Mouse (Mus musculus) heart, adult 2 months (tissue): Measurements from ENCODE around the gene Gm49358. TPM values are rescaled to one million over a fixed set of nuclear protein-coding genes. Genes with fewer than 3 reads are reported as not detected.

Experiments used
- DNase-seq, 2 experiments: peaks; one replicate each; pipeline ENCODE4 v3.0.0; 2021
- H3K27ac ChIP-seq: fragments of 200-600 bp; 2 replicates; pipeline ENCODE4 v1.8.1; 2022
- H3K27me3 ChIP-seq: fragments of 200-500 bp; 2 replicates; pipeline ENCODE4 v1.6.1; 2012; ENCODE audit warnings: mild to moderate bottlenecking, low read length, inconsistent platforms, mixed read lengths; ENCODE audit not compliant: control insufficient read depth, insufficient read depth
- H3K36me3 ChIP-seq: fragments of 200-500 bp; 2 replicates; pipeline ENCODE4 v1.6.1; 2012; ENCODE audit warnings: low read length, inconsistent platforms; ENCODE audit not compliant: control insufficient read depth, insufficient read depth
- H3K4me1 ChIP-seq: fragments of 200-500 bp; 2 replicates; pipeline ENCODE4 v1.6.1; 2011; ENCODE audit warnings: low read length; ENCODE audit not compliant: control insufficient read depth, insufficient read depth
- H3K4me3 ChIP-seq: fragments of 200-600 bp; 2 replicates; pipeline ENCODE4 v1.8.1; 2022
- H3K79me2 ChIP-seq: fragments of 200-500 bp; replicated peaks from 2 replicates; pipeline ENCODE4 v1.6.1; 2012; ENCODE audit warnings: mild to moderate bottlenecking, inconsistent platforms, low read length, moderate library complexity, mixed read lengths; ENCODE audit not compliant: control insufficient read depth, insufficient read depth
- H3K9ac ChIP-seq: fragments of 200-500 bp; 2 replicates; pipeline ENCODE4 v1.6.1; 2012; ENCODE audit warnings: low read depth, mild to moderate bottlenecking, control low read depth, inconsistent platforms, low read length, mixed read lengths
- CTCF ChIP-seq: fragments of 200-600 bp; IDR thresholded peaks from 2 replicates; pipeline ENCODE4 v1.8.1; 2022; ENCODE audit warnings: antibody characterized with exemption, mild to moderate bottlenecking, moderate library complexity
- EP300 ChIP-seq: fragments of 200-500 bp; IDR thresholded peaks from 2 replicates; pipeline ENCODE4 v1.6.1; 2011; ENCODE audit warnings: low read depth, low read length, control low read depth; ENCODE audit not compliant: insufficient read depth
- POLR2A ChIP-seq: fragments of 200-500 bp; IDR thresholded peaks from 2 replicates; pipeline ENCODE4 v1.6.1; 2011; ENCODE audit warnings: mild to moderate bottlenecking, low read depth, low read length, control low read depth; ENCODE audit not compliant: insufficient read depth
- WGBS: fragments of 180-500 bp; shearing (Covaris S2); methylation state at CpG from one replicate; pipeline ENCODE4 v1.1.7; 2018; 5-methylcytosine and 5-hydroxymethylcytosine counted together
- intact Hi-C: fragments of 180-260 bp; cut with DNase I; formaldehyde crosslinking; loops from one replicate; pipeline ENCODE4 v1.15.1; 2025
- polyA plus RNA-seq: library from polyadenylated mRNA; depleted of rRNA; stranded (reverse); fragments of >200 nt; gene quantifications from 2 replicates; pipeline ENCODE4 v1.2.3, GENCODE M21; 2012
- total RNA-seq, 2 experiments: library from RNA; stranded (reverse); gene quantifications; 2 replicates each; pipeline ENCODE4 v1.2.3; 2021

Gm49358 gene
- total and polyA plus RNA-seq, 3 experiments, result 10.5 to 14.3 TPM; not detected in 1

DNA sequence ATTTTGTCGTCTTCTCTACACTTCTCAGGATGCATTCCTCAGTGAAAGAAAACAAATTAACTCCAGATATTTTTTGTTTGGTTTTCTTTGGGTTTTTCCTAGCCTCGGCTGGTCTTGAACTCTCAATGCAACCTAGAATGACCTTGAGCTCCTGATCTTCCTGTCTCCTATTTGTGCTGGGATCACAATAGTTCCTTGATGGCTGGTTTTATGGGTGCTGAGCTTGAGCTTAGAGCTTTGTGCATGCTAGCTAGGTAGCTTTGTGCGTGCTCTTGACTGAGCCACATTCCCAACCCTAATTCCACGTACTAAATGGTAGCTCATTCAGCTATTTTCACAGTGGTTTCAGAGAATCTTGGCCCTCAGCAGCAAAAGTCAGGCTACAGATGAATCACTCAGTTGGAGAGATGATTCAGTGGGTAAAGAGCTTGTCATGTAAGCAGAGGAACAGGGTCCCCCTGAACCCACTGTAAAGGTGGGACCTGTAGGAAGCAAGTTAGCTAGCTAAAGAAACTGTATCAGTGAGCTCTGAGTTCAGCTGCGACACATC, 20.4 kb downstream of the Gm49358 start:
- no peak for TF ChIP-seq CTCF
- no peak for TF ChIP-seq POLR2A
- TF ChIP-seq EP300, result no peak
- peaks cover 9% of the 10 kb centered on the region; the same call in 1 of the 2 replicates for H3K4me1 ChIP-seq
- intact Hi-C loops, result no loop called here
- no peak for DNase-seq
- H3K27ac ChIP-seq, result no peak overlapping the region
- H3K27me3 ChIP-seq, result no peaks in the 10 kb centered on the region
- H3K4me3 ChIP-seq, result no peak overlapping the region
- no peak overlapping the region for H3K9ac ChIP-seq
- WGBS, result 79% methylated on average over 5 of the region's 5 CpGs
- H3K79me2 ChIP-seq, result peaks cover 7% of the 10 kb centered on the region
- no peaks in the 10 kb centered on the region for H3K36me3 ChIP-seq

DNA sequence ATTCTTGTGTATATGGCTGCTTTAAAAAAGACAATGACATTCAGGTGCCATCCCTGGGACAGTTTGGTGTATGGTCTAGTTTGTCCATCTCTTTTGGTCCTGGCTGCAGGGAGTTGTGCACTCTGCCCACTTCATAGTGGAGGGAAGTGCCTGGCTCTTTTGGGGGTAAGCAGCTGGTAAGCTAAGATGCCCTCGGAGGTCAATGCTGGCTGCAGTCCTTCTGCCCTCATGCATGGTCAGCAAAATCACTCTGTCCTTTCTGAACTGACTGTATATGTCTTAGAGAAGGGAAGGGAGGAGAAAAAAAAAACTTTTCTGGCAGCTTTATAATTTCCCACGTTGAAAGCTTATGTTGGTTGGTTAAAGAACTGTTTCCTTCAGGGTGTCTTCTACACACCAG, 21.6 kb downstream of the Gm49358 start:
- Histone ChIP-seq H3K9ac (no peak overlapping the region), H3K27ac (no peak overlapping the region), H3K4me1 (peaks cover 4% of the 10 kb centered on the region; the same call in 1 of the 2 replicates), H3K79me2 (peaks cover 7% of the 10 kb centered on the region), H3K36me3 (no peaks in the 10 kb centered on the region), H3K27me3 (no peaks in the 10 kb centered on the region), H3K4me3 (no peak overlapping the region)
- DNase-seq, result no peak
- intact Hi-C loops, result no loop called here
- WGBS, result 43% methylated on average over 2 of the region's 2 CpGs
- TF ChIP-seq POLR2A, result no peak

DNA sequence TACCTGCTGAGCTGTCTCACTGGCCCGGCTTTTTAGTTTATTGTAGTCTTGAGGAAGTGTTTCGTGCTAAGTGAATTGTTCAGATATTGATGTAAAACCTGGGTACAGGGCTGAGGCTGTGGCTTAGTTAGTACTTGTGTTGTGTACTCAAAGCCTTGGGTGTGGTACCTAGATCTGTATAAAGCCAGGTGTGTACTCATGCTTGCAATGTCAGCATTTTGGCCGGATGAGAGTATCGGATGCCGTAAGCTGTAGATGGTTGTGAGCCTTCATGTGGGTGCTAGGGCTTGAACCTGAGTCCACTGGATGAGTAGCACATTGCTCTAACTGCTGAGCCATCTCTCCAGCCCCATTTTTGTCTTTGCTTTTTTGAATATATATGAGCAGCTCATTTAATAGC, 22.3 kb downstream of the Gm49358 start:
- Histone ChIP-seq H3K36me3 (no peaks in the 10 kb centered on the region), H3K27ac (no peak overlapping the region), H3K4me3 (no peak overlapping the region), H3K9ac (no peak overlapping the region), H3K27me3 (no peaks in the 10 kb centered on the region), H3K4me1 (peaks cover 4% of the 10 kb centered on the region; the same call in 1 of the 2 replicates), H3K79me2 (peaks cover 7% of the 10 kb centered on the region)
- DNase-seq, result no peak
- WGBS, result 94% methylated on average over 5 of the region's 5 CpGs
- no peak for TF ChIP-seq POLR2A
- intact Hi-C loops, result no loop called here

DNA sequence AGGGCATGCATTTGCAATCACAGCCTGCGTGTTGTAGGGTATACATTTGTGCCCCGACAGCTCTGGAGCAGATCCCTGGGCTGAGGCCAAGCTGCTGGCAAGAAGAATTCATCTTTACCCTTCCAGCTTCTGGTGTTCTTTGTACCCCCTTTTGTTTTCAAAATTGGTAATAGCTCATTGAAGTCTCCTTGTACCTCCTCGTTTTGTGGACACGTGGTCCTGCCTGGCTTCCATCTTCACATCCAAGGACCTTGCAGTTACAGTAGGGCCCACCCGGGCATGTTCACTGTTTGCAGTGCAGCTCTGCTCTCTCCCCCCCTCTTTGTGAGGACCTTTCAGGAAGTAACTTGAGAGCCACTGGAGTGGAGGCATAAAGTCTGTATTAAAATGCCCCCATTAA, 24.4 kb downstream of the Gm49358 start:
- Histone ChIP-seq H3K4me3 (no peak overlapping the region), H3K36me3 (no peaks in the 10 kb centered on the region; the same call in 1 of the 2 replicates), H3K27me3 (no peaks in the 10 kb centered on the region), H3K79me2 (peaks cover 7% of the 10 kb centered on the region), H3K27ac (no peak overlapping the region), H3K4me1 (peaks cover 8% of the 10 kb centered on the region; the same call in 1 of the 2 replicates), H3K9ac (no peak overlapping the region)
- TF ChIP-seq POLR2A (no peak), EP300 (no peak), CTCF (no peak)
- no peak for DNase-seq
- intact Hi-C loops, result no loop called here
- 54% methylated on average over 5 of the region's 5 CpGs for WGBS

DNA sequence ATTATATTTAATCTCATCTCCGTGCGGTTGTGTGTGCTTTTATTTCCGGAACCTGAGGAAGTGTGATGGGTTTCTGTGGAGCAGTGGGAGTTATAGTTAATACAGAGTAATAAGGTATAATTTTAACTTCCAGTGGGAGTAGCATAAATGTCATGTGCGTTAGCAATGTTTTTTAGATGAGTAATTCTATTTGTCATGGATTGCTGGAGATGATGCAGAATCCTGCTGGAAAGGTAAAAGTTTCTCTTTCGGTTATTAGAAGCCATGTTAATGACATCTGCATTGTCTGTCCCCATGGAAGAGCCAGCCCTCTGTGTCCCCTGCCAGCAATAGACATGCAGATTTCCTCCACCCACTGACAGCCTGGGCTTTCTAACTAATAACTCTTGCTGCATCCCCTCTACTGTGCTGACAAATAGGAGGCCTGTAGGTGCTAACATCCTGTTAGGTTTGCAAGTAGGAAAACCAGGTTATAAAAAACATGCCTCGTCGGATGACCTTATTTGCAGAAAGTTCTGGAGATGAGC, 25.4 kb downstream of the Gm49358 start:
- no peak for TF ChIP-seq CTCF
- no peak for TF ChIP-seq POLR2A
- no peak for TF ChIP-seq EP300
- Histone ChIP-seq H3K27me3 (no peaks in the 10 kb centered on the region), H3K79me2 (peaks cover 6% of the 10 kb centered on the region), H3K27ac (no peak overlapping the region), H3K4me1 (peaks cover 12% of the 10 kb centered on the region), H3K9ac (no peak overlapping the region), H3K4me3 (no peak overlapping the region), H3K36me3 (no peaks in the 10 kb centered on the region; the same call in 1 of the 2 replicates)
- 58% methylated on average over 7 of the region's 7 CpGs for WGBS
- intact Hi-C loops, result no loop called here
- no peak for DNase-seq

DNA sequence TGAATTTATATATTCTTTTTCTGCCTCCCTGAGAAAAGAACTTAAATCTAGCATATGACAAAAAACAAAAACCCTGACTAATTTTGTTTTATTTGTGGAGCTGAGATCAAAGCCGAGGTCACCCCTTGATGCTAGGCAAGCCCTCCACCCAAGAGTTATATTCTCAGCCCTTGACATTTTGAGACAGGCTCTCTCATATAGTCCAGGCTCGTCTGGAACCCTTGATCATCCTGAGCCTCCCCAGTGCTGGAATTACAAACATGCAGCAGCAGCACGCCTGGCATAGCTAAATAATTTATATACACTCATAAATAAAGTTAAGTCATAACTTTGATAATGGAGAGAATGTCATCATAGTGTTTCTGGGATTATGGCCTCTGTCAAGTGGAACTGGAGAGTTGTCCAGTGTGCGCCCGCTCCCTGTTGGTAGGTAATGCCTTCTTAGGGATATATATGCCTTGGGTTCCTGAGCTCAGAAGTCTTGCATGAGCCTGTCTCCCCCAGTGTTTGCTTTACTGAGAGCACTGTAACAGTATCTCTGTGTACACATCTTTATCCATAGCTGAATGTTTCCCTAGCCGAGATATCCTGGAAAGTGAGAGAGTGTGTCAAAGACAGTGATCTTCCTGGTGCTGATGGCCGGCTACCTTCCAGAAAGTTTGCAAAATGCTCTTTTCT, 27.9 kb downstream of the Gm49358 start:
- Histone ChIP-seq H3K4me3 (no peak overlapping the region), H3K4me1 (peaks cover 14% of the 10 kb centered on the region), H3K79me2 (peaks cover 2% of the 10 kb centered on the region), H3K36me3 (no peaks in the 10 kb centered on the region; the same call in 1 of the 2 replicates), H3K27me3 (no peaks in the 10 kb centered on the region), H3K27ac (no peak overlapping the region), H3K9ac (no peak overlapping the region)
- no peak for DNase-seq
- TF ChIP-seq CTCF (no peak), EP300 (no peak), POLR2A (no peak)
- 75% methylated on average over 7 of the region's 7 CpGs for WGBS
- intact Hi-C loops, result no loop called here
